Mouse (Mus musculus) left cerebral cortex, adult 8-10 months (tissue): ENCODE data around the gene Sept11. TPM values are rescaled to one million over a fixed set of nuclear protein-coding genes. Genes with fewer than 3 reads are reported as not detected.

Experiments
- DNase-seq, 2 experiments: peaks; one replicate each; pipeline ENCODE4 v3.0.0; 2022; ENCODE audit warnings: low spot score in 2 of 2
- total RNA-seq, 4 experiments: library from RNA; stranded (reverse); gene quantifications; 2 replicates each; pipeline ENCODE4 v1.2.4; 2022

The Sept11 gene
- total RNA-seq = 100 to 1,000 TPM; 172 to 182 (median 180) TPM

DNA sequence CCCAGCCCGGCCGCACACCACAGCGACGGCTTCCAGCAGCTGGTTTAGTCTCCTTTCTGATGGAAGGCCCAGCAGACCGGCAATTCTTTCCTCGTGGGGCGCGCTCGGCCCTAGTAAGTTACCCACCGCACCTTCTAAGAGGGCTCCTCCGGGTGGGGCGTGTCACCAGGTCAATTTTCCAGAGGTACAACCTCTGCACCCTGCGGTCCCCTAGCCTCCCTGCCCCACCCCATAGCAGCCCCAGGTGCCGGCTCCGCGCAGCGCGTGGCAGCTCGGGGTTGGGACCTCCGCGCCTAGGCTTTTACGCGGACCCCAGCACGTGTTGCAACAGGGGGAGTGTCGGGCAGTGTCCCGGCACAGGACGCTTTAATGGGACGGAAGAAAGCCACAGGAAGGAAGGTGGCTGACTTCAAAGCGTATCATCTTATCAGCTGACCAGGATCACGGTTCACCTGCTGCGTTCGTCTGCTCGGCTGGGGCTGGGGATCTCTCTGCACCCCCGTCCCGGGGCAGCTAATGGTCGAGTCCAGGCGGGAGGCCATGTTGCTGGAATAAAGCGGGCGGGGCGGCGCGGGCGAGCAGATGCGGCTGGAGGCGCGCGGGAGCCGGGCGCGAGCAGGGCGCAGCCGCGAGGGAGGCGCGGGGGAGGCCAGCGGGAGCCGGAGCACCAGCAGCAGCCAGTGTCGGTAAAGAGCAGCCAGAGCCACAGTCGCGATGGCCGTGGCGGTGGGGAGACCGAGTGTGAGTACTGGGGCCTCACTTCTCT, at the start of gene Sept11:
Gene Sept11, plus strand, starts transcription at position 581 of the 766 bp plus-strand sequence.
- peak; percentile 93 to 94 for DNase-seq

DNA sequence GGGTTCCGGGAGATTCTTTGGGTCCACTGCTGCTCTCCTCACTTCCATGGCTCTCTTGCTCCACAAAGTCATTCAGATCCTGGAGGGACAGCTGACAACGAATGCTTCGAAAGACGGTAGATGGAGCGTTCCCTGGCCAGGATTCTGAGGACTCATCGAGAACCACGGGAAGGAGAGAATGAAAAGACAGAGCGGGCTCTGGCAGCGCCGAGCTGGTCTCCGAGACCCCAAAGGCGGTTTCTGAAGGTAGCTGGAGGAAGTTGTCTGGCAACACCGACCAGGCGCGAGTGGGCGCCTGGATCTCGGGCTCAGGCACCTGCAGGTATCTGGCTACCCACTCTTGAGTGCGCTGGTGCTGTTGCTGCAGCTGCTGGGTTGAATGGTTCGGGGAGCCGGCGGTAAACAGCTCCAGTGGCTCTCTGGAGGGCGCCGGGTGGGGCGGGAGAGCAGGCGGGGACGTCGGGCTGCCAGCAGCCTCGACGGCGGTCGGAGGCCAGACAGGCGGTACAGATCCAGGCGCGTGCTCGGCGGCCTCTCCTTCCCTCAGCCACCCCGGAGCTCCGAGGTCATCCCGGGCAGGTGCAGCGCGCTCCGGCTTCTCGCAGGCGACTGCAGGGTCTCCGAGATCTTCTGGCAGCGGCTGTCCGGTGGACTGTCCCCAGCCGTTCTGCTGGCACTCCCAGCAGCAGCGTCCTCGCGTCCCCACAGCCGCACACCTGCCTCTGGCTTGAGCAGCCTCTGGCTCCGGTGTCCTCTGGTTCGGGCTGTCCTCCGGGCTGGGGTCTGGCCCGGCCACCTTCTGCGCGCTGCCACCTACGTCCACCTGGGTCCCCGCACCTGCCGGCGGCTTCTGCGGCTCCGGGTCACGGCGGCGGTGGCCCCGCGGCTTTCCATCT, 49.3 kb upstream of the Sept11 start:
- no peak for DNase-seq

DNA sequence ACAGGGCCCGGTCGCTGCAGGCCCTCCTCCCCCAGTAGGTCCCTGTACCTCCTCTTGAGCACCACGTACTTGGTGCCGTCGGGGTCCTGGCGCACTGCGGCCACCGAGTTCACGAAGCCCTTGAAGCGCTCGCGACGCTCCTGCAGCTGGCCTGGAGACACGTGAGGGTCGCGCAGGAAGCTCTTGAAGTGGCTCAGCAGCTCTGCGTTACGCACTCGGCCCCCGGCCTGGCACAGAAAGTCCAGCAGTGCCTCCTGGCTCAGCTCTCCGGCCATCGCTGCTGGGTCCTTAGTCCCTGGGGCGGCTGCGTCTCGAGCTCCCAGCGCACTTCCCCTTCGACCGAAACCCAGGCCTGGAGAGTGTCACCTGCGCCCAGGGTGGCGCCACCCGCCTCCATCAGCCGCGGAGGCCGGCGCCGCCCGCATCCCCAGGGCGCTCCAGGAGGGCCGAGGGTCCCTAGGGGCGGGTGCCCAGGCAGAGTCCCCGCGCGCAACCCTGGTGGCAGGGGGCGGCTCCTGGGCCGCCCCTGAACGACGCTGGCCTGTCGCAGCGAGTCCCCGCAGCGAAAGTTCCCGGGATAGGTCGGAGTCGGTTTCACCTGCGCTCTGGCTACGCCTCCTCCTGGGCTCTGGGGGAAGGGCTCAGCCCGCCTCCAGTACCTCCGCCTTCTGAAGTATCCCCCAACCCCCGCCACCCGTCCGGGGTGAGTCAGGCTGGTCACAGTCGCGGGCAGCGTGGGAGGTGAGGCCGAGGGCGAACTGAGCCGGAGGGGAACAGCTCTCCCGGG, 48.5 kb upstream of the Sept11 start, which contains the start of gene Sowahb:
Gene Sowahb, minus strand, starts transcription at position 439 of the 787 bp plus-strand sequence.
- DNase-seq = peak in 1 of 2 experiments; percentile 51

DNA sequence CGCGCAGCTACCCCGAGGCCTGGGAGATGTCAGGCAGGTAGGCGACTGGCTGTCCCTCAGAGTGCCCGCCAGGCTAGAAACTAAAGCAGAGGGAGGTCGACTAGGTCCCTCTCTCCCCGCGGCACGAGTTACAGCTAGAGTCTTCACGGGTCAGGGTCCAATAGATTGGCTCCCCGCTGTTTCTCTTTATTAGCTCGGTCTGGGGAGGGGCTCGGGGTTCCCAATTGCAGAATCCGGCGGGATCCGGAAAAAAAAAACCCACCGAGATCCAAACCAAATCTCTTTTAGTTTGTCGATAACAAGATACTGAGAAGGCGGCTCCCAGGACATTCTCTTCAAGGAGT, 47.9 kb upstream of the Sept11 start:
- no peak for DNase-seq

DNA sequence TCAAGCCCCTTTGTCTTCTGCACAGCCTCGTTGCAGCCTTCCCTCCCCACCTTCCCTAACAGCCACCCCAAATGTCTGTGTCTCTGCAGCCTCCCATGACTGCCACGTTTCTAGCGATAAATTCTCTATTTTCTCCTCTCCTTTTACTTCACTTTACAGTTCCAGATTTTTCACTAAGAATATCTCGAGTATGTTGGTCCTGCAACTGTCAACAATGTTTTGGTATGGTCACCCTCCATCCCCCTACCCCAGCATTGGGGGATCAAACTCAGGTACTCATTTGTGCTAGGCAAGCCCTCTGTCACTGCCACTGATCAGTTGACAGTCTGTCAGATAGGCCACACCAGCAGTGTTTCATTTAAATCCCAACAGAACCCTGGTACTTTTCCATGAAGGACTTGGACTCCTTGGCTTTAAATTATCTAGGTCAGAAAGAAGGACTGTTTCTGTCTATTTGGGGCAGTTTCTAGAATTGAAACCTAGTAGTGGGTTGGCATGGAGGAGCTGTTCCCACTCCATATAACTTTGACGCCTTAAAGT, 46.9 kb upstream of the Sept11 start:
- no peak for DNase-seq

DNA sequence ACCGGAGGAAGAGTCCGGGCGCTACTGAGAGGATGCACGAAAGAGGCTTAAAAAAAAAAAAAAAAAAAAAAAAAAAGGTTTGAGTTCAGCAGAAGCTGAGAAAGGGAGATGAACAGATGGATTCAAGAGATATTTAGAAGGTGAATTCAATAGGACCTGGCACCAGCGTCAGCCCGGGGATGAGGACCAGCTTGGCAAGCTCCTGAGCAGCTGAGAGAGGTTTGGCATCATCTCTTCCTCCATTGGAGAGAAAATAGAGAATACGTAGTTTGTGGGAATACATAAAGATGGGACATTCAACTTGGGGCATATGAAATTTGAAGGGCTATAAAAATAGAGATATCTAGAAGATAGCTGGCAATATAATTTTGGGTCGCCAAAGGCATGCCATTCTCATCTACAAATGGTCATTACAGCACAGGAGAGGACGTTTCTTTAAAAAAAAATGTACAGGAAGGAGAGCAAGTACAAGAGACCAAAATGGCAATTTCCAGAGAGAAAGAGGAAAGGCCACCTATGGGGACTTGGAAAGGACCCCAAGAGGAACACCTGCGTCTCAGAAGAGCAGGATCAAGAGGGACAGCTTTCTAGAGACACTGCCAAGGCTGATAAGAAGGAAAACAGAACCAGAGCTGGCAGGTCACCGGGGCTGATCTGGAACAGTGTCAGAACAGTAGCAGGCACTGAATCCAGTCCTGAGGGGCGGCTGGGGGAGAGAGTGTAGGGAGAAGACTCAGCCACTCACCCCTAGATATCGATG, 44.6 kb upstream of the Sept11 start:
- DNase-seq = no peak

DNA sequence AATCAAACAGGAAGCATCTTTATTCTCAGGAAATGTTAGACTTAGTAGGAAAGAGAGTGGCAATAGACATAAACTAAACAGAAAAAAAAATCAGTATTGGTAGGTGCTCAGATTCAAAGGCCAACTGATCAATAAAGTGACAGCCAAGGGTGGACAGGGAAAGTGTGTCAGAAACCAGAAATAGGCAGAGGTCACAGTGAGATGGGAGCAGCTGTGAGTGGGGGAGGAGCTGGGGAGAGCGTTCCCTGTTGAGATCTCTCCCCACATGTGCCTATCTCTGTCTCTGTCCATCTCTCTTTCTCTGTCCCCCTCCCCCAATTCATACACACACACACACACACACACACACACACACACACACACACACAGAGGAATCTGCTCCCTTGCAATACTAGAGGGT, 43.3 kb upstream of the Sept11 start:
- DNase-seq = no peak

DNA sequence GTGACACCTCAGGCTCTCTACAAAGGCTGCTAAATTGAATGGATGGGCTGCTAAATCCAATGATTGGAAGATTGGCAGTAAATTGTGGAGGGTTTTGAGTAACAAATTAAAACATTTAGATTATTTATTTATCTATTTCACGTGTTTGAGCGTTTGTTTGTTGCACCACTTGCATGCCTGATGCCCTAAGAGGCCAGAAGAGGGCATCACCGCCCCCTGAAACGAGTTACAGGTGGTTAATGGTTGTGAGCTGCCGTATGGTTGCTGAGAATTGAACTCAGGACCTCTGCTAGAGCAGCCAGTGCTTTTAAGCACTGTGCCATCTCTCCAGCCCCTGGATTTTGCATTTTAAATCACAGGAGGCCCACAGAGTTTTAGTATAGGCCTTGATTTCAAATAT, 42.2 kb upstream of the Sept11 start:
- DNase-seq = no peak

DNA sequence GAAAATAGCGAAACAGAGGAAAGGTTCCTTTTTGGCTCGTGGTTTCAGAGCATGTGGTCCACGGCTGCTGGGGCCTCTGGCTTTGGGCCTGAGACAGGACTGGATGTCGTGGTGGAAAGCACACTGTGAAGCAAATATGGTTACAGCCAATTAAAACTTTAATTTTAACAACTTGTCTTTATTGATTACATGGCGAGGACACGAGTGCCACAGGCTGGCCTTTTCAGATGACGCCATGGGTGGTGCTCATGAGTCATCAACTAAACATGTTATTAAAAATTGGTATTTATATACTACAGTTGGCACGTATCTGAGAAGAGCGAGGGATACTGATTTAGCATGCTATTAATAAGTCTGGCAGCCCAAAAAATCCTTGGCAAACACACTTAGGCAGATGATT, 41.3 kb upstream of the Sept11 start:
- DNase-seq = no peak

DNA sequence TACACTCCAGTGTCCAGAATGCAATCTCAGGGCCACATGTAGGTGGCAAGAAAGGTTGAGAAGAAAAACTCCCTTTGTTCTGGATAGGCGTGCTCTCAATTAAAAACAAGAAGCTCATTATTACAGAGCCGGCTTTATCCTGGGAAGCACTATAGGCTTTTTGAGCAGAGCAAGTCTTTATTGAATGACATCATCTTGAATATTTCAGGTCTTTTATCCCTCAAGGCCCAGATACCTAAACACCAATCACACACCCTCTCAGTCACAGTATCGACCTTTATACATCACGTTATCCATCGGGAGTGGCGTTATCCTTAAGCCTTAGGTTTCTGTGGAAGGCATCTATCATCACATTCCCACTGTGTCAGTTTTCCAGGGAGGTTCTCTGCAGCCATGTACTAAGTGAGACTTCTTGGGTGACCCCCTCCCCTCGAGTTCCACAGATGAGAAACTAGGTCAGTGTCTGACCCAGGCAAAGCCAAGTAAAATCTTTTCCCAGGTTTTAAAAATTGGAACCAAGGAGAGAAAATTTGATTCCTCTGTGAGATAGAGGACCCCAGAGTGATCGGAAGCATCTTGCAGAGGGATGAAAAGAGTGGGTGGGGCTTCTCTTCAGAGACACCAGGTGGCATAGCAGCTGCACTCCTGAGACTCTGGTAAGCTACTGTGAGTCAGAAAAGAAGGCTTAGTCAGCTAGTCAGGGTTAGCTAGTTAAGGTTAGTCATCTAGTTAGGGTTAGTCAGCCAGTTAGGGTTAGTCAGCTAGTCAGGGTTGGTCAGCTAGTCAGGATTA, 39.4 kb upstream of the Sept11 start:
- DNase-seq = no peak

DNA sequence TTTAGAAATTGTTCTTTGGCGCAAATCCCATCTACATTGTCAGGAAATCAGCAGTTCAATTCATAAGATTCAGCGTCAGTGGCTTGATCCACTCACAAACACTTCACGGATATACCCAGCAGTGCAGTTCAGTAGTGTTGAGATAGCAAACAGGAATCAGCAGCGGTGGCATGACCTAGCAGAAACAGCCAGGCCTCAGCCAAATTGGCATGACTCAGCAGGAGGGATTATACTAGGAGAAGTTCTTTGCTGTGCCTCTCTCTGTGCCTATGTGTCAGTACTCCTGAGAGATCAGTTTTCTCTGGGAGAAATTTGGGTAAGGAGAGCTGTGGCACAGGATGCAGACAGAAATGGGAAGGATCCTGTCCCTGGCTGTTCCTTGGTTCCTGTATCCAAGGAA, 32.4 kb upstream of the Sept11 start:
- no peak for DNase-seq

DNA sequence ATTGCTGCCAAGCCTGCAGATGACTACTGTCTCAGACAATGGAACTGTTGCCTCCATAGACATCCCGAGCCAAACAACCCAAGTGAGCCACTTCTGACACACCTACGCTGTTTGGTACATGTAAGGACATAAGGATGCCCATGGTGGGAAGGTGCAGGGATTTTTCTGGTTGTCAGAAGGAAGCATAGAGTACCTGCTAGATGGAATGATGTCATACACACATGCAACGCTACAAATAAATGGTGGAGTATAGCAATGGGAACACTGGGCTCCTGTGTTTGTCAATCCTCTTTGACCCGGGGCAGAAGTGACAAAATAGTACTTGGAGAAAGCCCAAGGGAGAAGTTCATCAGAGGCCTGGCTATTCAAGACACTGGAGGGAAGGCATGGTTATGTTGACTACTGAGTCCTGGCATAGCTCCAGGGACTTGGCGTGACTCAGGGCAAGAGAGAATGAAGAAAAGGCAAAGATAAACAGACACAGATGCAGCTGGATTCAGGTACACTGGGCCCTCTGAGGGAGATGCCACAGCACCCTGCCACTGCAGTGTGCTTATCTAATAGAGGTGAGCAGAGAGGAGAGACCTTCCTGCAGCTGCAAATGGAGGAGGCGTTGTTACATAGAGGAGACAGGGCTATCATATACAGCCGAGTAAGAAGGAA, 15.4 kb upstream of the Sept11 start:
- no peak for DNase-seq

DNA sequence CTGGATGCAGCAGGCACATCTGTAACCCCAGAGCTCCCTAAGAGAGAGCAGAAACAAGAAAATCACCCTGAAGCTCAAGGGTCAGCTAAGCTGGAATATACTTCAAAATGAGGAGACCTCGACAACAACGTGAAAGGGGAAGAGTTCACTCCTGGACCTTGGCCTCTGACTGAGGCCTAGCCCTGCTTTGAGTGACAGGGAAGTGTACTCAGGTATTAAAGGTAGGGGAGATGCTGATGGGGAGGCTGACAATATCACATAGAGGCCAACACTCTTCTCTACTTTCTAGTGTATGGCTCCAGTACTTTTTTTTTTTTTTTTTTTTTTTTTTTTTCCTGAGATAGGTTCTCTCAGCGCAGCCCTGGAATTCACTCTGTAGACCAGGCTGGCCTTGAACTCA, 13.6 kb upstream of the Sept11 start:
- no peak for DNase-seq

DNA sequence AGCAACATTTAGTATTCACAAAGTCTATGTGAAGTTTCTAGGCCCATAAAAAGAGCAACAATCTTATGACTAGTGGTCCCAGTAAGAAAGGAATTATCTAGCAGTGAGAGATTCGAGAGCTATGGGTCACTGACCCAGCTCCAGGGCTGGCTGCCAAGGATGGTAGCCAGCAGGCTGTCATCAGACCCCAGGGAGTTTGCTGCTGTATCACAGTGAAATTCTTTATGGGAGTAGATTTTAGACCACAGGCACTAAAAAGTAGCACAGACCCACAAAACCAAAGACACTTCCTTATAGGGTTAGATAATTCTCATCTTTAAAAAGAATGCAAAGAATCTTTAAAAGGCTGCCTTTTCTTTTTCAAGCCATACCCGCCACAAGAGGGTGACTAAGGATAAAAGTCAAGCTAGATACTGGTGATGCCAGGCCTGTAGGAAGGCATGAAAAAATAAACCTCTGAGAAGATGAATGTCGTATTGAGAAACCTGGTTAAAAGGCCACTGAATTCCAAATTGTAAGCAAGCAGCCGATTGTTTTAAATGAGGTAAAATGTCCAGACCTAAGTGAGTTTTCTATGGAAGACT, 8.1 kb upstream of the Sept11 start:
- no peak for DNase-seq

DNA sequence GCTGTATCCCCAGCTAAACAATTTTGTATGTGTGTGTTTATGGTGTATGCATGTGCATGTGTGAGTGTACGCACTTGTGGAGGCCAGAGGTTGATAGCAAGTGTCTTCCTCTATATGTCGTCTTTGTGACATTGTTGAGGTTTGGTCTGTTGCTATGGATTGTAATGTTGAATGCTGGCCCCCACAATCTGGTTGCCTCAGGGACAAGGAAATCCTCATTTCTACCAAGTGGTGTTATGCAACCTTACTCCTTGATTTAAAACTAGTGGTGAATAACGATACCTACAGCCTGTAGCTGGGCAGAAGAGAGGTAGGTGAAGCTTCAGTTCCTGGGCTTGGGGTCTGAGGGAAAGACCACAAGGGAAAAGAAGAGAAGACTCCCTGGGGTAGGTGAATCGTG, 7.3 kb upstream of the Sept11 start:
- no peak for DNase-seq

DNA sequence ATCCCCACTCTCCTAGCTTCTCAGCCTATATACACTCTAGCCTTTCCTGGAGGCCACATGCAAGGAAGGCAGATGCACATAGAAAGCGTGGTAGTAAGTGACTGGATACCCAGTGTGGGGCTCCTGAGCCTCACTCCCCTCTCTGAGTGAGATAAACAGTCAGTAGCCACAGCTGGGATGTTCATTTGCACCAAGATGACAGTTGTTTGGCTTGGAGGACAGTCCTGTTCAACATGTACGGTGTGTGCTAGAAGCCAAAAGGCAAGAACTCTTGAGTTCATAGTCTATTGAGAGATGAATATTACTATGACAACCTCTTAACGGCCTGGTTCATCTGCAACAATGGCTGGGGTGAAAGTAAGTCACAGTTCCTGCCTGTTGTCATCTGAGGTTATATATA, 2.0 kb upstream of the Sept11 start:
- DNase-seq = no peak

DNA sequence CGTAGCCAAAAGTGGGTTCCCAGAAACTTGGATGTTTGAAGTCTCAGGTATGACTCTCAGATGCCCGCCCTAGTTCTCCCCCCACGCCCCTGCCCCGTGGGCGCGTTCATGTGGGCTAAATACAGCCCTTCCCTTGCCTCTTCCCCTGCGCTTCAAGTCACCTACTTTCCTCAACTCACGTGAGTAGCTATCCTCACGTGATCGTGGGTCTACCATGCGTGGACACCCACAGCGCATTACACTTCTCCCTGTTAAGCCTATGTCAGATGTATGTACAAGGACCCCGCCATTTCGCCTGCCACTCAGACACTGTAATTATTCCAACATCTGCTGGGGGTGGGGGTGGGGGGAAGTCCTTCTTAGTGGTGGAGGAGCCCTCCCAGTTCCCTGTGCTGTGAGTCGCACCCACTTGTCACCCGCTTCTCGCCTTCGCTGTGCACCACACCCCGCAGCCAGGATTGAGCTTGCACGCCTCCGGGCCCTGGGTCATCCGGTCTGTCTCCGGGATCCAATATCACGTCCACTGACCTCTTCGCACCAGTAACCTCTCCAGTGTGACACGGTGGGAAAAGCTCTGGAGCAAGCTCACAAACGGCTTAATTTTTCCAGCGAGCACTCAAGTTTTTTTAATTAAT, 973 bp upstream of the Sept11 start:
- peak; percentile 44 to 53 for DNase-seq
